Mouse (Mus musculus): ENCODE data around the gene Slc16a6.

The Slc16a6 gene

GRCm38 (mm10) chr11:109487111-109487510, 13.7 kb upstream of the Slc16a6 start:
- no peak for DNase-seq (ENCODE audit: low spot score)

- no peak for DNase-seq (ENCODE audit: low spot score)
These were observed 12.1 kb upstream of the Slc16a6 start for GRCm38 (mm10) chr11:109485398-109486045.

GRCm38 (mm10) chr11:109480440-109480839, 7.0 kb upstream of the Slc16a6 start:
- no peak for DNase-seq (ENCODE audit: low spot score)

- no peak for DNase-seq (ENCODE audit: low spot score)
These were observed 6.3 kb upstream of the Slc16a6 start for GRCm38 (mm10) chr11:109479575-109480285.

GRCm38 (mm10) chr11:109477606-109478380, 4.4 kb upstream of the Slc16a6 start:
- DNase-seq (ENCODE audit: low spot score): no peak

GRCm38 (mm10) chr11:109476653-109477052, 3.3 kb upstream of the Slc16a6 start:
- DNase-seq (ENCODE audit: low spot score): no peak

- DNase-seq (ENCODE audit: low spot score): no peak
These were observed 2.8 kb upstream of the Slc16a6 start for GRCm38 (mm10) chr11:109476241-109476640.

- DNase-seq (ENCODE audit: low spot score): no peak
These were observed 2.3 kb upstream of the Slc16a6 start for GRCm38 (mm10) chr11:109475717-109476116.

GRCm38 (mm10) chr11:109474836-109475235, 1.4 kb upstream of the Slc16a6 start:
- DNase-seq (ENCODE audit: low spot score): no peak

GRCm38 (mm10) chr11:109474086-109474742, 816 bp upstream of the Slc16a6 start:
- no peak for DNase-seq (ENCODE audit: low spot score)

GRCm38 (mm10) chr11:109472821-109473170, 602 bp downstream of the Slc16a6 start:
- no peak for DNase-seq (ENCODE audit: low spot score)

- DNase-seq (ENCODE audit: low spot score): no peak
These were observed 1.2 kb downstream of the Slc16a6 start for GRCm38 (mm10) chr11:109472171-109472691.

GRCm38 (mm10) chr11:109470921-109471861, 2.2 kb downstream of the Slc16a6 start:
- DNase-seq (ENCODE audit: low spot score): no peak

- DNase-seq (ENCODE audit: low spot score): no peak
These were observed 3.2 kb downstream of the Slc16a6 start for GRCm38 (mm10) chr11:109470170-109470569.

GRCm38 (mm10) chr11:109468133-109468532, 5.3 kb downstream of the Slc16a6 start:
- no peak for DNase-seq (ENCODE audit: low spot score)

- DNase-seq (ENCODE audit: low spot score): no peak
These were observed 6.4 kb downstream of the Slc16a6 start for GRCm38 (mm10) chr11:109466987-109467386.

- no peak for DNase-seq (ENCODE audit: low spot score)
These were observed 8.3 kb downstream of the Slc16a6 start for GRCm38 (mm10) chr11:109465068-109465467.

- no peak for DNase-seq (ENCODE audit: low spot score)
These were observed 12.8 kb downstream of the Slc16a6 start for GRCm38 (mm10) chr11:109460586-109460985.

- DNase-seq (ENCODE audit: low spot score): no peak
These were observed 15.2 kb downstream of the Slc16a6 start for GRCm38 (mm10) chr11:109458165-109458564.

- no peak for DNase-seq (ENCODE audit: low spot score)
These were observed 17.1 kb downstream of the Slc16a6 start for GRCm38 (mm10) chr11:109456261-109456660.

GRCm38 (mm10) chr11:109451169-109451568, 22.2 kb downstream of the Slc16a6 start:
- DNase-seq (ENCODE audit: low spot score): no peak
